Mouse (Mus musculus) kidney, adult 11 months (tissue): ENCODE measurements at regions not wholly inside any gene's neighbourhood (a gene's known extent, or its start where the extent isn't known, plus 50 kb on each side); places are given as distances from the start of the nearest gene placed in this dataset.

Source experiments
- DNase-seq: peaks from one replicate; pipeline ENCODE4 v3.0.0; 2022

DNA sequence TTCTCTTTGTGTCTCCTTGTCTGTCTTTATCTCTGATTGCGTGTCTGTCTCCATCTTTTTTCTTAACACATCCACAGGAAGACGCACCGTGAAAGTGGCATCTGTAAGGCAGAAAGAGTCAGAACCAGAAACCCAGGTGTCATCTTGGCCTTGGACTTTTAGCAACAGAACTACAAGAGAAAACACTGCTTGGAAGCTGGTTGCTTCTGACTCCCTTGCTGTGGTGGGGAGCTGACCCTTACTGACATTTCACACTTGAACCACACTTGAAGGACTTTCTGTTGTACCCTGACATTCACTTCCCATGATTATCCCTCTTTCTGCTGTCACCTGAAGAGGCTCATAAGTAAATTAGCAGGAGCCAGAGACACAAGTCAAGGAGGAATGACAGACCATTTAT is 180.6 kb downstream of the Irx2 start:
- DNase-seq: no peak

- DNase-seq: no peak
Measured at GRCm38 (mm10) chr13:72810626-72811025, 182.0 kb downstream of the Irx2 start.

DNA sequence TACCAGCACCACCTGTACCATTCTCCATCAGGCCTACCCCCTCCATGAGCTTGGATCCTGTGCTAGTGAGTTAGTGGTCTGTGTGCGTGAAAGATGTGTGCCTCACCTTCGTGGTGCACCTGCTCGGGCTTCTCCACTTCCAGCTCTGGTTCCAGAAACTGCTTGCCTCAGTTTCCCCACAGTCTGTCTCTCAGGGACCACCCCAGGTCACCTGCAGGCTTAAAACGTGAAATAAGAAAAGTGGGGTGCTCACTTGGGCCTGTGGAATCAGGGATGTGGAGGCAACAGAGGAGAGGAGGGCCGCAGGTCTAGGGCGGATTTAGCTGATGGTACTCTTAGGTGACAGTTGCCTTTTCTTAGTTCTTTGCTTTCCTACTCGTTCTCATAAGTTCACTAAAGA is 186.0 kb downstream of the Irx2 start:
- DNase-seq: no peak

DNA sequence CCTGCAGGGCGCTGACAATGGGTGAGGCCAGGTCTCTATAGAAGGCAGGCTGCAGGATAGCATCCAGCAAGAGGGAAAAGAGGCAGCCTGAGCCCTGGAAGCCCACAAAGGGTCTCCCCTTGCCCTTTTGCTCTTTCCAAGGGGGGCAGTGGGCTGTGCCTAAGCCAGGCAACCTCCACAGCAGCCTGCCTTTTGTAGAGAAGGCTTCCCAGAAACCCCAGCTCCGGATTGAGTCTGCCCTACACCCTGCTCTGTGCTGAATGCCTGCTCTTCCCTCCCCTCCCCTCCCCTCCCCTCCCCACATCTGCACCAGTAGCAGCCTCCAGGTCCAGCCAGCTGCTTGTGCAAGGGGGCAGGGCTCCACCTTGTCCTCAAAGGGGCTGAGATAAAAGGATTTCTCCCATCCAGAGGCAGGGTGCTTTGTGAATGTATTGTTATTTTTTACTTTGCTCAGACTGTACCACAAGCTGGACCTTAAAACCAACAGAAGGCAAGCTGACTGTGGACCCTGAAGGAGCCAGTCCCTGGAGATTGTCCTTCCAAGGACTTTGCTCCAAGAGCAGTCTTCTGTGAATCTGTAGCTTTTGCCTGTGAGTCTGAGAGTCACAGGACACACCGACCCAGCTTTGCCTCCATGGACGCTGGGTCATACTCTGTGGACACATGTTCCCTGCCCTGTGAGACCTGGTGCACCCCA is 186.8 kb downstream of the Irx2 start:
- DNase-seq: peak; percentile 9

DNA sequence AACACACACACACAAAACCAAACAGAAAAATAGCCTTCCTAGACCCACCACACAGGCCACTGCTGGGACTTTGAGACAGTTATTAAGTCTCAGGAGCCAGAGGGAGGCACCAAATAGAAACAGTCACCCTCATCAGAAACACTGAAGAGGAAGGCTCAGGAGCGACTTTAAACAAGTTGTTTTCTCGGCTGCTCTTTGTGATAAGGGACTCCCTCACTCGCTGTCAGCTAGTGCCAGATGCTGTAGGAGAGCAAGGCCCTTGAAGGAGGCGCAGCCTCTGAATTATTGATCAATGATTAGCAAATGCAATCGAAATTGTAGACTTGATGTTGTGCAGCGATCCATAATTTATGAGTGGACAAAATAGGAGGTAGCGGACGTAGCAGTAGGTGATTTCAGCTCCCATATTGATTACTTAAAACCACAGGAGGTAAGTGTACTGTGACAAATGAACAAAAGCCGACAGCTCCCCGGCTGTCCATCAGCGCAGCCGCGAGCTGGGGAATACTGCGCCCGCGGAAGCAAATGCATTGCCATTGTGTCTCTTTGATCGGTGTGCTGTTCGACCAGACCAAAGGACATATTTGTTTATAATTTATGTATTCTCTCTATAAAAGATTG is 187.4 kb downstream of the Irx2 start:
- DNase-seq: no peak

DNA sequence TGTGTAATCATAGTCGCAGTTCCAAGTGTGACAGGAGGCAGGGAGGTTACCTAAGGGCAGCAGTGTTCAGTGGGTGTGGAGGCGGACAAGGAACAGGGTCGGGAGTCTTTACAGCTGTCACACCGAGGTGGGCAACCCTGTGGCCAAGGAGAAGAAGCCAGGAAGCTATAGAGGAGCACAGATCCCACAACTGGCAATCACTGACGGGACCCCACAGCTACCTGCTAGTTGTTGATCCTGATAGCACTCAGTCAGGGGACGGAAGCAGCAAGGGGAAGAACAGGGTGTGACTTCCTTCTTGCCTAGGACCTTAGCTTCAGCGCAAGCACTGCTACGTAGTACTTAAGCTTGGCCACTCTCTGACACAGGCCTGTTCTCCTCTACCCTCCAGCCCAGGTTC is 188.2 kb downstream of the Irx2 start:
- DNase-seq: no peak

DNA sequence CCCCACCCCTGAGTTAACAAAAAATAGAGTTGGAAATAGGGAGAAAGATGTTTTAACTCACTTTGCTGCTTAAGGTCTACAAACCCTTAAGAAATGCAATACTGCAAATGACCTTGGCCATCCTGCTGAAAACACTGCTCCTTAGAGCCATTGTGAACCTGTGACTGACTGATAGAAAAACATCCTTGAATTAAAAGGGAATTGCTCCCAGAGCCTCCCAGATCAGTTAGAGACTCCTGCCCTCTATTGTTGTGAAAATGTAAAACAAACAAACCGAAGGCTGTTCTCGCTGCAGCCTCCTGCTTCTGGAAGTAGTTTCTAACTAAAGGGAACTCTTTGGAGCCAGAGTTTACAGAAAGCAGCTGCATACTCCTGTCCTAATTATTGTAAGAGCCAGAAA is 188.9 kb downstream of the Irx2 start:
- DNase-seq: no peak

DNA sequence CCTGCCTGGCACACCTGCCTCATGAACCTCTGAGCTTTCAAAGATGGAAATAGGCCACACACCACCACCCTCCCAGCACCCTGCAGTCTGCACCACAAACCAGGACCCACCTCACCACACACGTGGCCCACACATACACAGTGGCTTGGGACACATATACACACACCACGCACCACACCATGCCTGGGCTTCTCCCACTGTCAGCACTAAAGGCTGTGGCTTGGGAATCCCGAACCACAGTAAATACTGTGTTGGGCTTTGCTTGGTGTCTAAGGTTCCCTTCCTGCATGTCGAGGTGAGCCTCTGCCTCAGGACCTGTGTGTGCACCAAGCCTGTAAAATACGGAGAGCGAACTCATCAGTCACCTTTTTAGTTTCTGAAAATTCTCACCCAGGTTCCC is 189.3 kb downstream of the Irx2 start:
- no peak for DNase-seq

GRCm38 (mm10) chr13:72826613-72827012 is 198.0 kb downstream of the Irx2 start:
- no peak for DNase-seq

DNA sequence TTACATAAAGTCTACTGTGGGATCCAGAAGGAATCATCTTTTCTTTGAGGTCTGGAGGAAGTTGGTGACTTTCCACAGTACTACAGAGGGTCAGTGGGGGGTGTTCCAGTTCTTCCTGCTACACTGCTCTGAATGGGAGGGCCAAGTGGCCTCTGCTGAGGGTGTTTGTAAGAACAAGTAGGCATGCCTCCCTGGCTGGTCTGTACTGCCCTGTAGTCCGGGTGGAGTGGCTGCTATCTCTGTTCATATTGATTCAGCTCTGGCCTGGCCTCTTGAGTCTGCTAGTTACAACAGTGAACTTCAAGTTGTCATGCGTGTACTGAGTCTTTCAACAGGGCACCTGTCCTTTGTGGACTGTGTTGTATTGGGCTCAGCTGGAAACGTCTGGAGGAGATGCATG is 200.7 kb downstream of the Irx2 start:
- no peak for DNase-seq

GRCm38 (mm10) chr13:72833326-72833725 is 204.7 kb downstream of the Irx2 start:
- no peak for DNase-seq

DNA sequence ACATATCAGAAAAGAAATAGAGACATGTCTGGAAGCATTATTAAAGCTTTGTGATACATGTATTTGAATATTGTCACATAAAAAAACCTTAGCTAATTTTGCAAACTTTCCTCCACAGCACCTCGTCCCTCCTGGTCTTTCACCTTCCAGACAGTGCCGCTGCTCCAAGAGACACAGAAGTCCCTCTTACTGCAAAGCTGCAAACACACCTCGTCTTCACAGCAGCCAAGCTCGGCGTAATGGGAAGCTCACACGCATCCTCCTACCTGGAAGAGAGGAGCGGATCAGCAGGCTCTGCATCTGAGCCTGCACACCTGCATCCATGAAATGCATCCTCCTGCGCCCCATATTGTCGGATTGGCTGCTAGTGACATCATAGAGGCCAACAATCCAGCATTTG is 208.4 kb downstream of the Irx2 start:
- DNase-seq: no peak

- DNase-seq: no peak
Measured at GRCm38 (mm10) chr13:72848097-72848496, 219.5 kb downstream of the Irx2 start.

DNA sequence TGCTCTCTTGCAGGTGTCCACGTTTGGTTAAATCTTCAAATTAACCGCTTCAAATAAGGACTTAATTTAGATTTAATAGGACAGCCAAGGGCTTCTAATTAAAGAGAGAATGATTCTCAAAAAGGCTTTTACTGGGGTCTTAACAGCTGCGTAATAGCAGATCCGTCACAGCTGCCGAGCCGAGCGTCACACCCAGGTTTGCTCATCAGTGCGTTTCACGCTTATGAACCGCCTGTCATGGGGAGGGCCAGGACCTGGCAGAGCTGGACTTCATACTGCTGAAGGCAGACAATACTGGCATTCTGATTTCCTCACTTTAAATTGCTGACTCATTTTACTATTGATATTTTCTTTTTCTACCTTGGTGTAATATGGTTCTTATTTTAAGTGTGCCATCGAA is 221.2 kb downstream of the Irx2 start:
- no peak for DNase-seq

DNA sequence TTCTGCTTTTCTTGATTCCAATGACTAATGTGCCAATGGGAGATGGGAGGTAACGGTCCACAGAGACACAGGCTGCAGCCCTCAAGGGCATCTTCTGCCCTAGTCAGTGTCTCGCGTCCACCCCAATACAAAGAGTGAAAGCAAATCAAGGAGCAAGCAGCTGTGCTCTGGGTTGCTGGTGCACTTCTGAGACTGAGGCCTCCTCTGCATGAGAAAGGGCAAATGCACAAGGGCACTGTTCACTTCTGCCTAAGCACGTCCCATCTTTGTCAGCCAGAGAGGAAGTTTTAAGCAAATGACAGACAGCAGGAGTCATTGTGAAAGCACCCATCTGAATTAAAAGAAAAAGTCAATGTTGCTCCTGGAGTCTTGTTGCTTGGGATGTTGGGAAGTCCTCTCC is 224.3 kb downstream of the Irx2 start:
- DNase-seq: no peak

GRCm38 (mm10) chr13:72875921-72876320 is 247.3 kb downstream of the Irx2 start:
- no peak for DNase-seq

DNA sequence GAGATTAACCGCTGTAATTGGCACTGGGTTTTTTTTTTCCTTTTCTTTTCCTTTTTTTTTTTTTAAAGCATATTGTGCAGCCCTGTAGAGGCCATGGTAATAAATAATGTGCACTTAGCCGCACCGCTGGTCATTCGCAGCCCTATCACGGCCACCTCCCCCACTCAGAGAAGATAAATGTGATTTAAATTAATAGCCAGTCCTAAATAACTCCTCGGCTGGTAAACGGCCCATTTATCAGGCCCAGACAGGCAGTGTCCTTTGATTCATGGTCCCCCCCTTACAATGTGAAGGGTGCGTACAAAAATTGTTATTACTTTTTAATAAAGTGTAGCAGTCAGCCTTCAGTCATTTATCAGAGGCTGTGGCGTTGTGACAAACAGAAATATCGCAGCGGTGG is 266.4 kb downstream of the Irx2 start:
- DNase-seq: no peak

DNA sequence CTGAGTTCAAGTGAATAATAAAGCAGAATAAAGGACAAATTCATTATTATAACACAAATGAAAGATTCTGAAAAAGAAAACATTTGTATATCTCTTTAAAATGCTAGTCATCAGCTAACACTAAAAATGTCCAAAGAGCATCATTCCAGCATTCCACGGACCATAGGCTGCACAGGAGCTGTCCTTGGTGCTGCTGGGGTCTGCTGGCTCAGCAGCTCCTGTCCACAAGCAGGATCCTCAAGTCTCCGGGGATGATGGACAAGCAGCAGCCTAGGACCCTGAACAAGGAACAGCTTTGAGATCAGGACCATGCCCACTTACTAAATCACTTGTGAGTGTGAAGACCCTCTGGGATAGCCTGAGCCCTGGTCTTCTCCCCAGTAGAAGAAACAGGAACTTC is 274.0 kb downstream of the Irx2 start:
- DNase-seq: no peak

GRCm38 (mm10) chr13:72918895-72919294 is 290.3 kb downstream of the Irx2 start:
- DNase-seq: no peak

DNA sequence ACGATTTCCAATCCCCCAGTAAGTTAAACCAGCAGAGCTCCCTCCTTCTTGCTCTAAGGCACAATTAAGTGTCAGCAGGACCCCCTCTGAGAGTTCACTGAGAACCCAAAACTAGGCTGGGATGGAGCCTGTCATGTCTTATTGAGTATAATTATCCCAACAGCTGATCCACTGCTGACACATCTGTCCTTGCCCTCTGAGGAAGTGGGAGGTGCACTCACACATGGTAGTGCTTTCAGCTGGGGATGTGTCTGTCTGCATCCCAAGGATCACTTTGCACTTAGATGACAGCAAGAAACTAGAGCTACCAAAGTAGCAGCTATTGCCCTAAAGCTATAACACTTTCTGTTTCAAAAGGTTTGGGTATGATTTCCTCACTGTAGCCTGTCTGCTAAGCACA is 291.7 kb downstream of the Irx2 start:
- no peak for DNase-seq

DNA sequence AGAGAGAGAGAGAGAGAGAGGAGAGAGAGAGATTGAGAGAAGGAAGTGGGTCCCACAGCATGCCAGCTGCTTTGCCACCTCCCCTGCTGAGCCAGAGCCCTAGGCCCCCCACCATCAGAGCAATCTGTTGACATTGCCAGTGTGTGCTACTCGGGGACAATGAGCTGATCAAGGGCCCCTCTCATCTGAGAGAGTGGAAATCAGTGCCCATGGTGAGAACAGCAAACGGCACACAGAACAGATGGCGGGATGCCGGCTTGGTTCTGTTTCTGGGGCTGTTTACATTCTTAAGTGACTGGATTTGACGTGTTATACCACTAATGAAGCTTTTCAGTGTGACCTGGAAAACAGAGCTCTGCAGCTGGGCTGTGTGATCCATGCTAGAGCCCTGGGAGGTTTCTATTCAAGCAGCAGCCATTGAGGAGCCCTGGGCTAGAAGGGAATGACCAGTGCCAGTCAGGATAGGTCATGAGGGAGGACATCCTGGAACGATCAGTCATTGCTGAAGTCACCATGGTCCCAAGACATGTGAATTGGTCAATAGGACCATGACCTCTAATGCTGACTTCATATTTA is 296.0 kb downstream of the Irx2 start:
- no peak for DNase-seq

- DNase-seq: no peak
Measured at GRCm38 (mm10) chr13:72937246-72937645, 308.6 kb downstream of the Irx2 start.

DNA sequence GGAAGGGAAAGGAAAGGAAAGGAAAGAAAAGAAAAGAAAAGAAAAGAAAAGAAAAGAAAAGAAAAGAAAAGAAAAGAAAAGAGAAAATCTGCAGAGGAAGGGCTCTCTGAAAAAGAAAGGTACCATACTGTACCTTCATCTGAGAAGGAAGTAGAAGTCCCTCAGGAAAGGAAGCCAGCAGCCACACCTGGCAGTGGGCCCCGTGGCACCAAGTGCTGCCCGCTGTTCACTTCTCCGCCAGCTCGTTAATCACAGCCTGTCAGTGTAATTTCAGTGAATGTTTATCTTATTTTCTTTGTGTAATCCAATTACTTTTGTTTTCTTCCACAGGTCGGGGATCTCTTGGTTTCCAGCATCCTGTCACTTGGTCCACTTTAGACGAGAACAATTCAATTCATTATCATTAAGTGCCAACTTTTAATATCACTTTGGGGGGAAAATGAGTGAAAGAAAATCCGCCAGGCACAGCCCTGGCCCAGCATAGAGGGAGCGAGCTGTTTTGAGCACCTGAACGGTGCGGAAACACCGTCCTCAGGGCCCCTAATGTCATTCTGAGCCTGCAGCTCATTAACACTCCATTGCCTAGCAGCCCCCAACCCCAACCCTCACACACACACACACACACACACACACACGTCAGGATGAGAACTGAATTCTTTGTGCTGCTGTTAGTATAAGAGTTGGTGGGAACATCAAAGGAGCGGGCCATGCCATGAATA is 309.7 kb downstream of the Irx2 start:
- no peak for DNase-seq
